Mouse (Mus musculus) E14TG2a.4 (cell line): ENCODE results near the gene Tcfl5.

ENCODE experiments used
- CTCF ChIP-seq: conservative IDR thresholded peaks from 2 replicates; pipeline ENCODE4 v1.5.1; 2014; ENCODE audit warnings: low read length
- NANOG ChIP-seq: IDR thresholded peaks from 2 replicates; pipeline ENCODE4 v1.6.1; 2014; ENCODE audit warnings: borderline replicate concordance, low read length, mixed read lengths

DNA sequence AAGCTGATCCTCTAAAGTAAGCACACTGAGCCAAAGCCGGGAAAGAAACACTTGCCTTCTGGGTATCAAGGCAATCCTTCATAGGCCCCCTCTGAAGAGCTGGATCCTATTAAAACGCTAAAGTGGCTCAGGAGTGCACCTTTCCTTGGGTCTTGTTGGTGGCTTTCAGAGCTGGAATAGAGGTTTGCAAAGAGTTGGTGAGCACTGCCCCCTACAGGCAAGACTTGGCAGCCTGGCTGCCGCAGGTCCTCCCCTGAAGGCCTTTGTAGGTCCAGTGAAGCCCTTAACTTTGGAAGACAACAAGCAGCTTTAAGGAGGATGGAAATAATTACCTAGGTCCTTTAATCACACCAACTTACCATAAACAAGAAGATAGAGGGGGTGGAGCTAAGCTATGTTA, 63.8 kb downstream of the Tcfl5 start:
- TF ChIP-seq CTCF (peak; percentile 84), NANOG (no peak)
